Mouse (Mus musculus) kidney, postnatal 10 days (tissue): ENCODE measurements around the gene Gm48551.
A peak's percentile ranks its signal among the peaks of the same experiment; 100 is the strongest.

Experiments used
- DNase-seq: peaks from one replicate; pipeline ENCODE4 v3.0.0; 2021; ENCODE audit warnings: mixed read lengths

The Gm48551 gene

DNA sequence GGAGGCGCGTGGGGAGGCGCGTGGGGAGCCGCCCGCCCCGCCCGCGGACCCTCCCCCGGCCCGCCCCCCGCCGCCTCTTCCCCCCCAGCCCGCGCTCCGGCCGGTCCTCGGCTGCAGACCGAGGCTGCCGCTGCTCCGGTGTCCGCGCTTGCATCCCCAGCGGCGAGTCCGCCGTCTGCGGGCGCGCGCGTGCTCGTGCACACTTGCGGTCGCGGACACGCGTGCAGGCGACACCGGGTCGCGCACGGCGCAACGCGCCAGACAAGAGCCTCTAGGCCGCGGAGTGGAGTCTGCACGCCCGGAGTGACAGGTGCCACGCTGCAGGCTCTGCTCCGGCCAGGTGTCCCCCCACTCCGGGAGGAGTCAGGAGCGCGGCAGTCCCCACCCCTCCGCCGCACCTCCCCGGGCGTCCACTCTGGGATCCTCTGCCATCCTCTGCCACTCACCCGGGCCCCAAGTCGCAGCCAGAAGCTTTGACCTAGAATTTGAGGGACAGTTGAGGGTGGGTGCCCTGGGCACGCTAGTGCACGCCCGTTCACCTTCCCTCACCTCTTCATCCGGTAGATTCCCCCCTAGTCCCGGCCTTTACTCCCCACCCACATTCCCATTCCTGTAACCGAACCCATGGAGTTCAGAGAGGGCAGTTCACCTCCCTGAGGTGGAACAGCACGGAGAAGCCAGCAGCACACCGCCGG is 46.7 kb downstream of the Gm48551 start:
- peak; percentile 82 for DNase-seq

GRCm38 (mm10) chr10:81431526-81432168 is 47.4 kb downstream of the Gm48551 start:
- peak; percentile 86 for DNase-seq

- peak; percentile 48 for DNase-seq
These were observed 48.1 kb downstream of the Gm48551 start for GRCm38 (mm10) chr10:81432169-81432867.

DNA sequence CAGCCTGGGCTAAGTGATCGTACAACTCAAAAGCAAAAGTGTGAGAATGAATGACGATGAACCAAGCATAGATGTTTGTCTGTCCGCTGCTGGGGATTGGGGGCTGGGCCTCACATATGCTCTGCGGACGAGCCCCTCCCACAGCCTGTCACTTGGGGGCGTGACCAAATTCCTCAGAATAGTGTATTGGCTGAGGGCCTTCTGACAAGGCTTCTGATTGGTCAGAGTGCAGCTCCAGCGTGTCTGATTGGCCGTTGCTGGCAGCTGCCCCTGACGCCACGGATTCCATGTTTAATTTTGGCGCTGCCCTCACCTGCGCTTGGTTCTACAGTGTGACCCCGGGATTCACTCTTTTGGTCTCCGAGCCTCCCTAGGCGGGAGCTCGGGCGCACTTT is 48.6 kb downstream of the Gm48551 start:
- peak; percentile 96 for DNase-seq

DNA sequence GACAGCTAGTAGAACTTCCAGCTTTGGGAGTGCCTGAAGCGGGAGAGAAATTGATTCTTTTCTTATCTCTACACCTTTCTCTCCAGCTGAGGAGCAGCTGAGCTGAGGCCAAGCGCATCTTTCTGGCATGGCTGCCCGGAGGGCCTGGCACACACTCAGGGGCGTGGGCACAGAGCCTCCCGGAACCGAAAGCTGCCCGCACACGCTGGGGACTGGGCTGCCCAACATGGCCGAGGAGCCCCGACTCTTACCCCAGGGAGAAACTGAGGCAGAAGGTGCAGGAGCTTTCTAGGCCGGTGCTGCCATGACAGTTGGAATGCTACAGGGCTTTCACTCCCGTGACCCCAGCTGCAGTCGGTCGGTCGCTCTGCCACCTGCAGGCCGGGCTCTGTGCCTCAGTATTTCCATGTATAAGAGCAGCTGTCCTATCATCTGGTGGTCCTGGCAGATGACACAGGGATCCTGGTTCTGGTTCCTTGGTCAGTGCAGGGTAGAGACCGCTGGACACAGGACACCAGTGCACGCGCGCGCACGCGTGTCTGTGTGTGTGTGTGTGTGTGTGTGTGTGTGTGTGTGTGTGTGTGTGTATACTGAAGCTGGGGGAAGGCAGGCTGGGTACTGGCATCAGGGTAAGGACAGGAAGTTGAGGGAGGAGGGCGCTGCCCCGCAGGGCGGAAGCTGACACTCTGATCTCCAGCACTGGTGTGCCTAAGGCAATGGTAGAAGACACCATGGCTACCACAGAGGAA is 49.4 kb downstream of the Gm48551 start:
- DNase-seq = peak; percentile 54

DNA sequence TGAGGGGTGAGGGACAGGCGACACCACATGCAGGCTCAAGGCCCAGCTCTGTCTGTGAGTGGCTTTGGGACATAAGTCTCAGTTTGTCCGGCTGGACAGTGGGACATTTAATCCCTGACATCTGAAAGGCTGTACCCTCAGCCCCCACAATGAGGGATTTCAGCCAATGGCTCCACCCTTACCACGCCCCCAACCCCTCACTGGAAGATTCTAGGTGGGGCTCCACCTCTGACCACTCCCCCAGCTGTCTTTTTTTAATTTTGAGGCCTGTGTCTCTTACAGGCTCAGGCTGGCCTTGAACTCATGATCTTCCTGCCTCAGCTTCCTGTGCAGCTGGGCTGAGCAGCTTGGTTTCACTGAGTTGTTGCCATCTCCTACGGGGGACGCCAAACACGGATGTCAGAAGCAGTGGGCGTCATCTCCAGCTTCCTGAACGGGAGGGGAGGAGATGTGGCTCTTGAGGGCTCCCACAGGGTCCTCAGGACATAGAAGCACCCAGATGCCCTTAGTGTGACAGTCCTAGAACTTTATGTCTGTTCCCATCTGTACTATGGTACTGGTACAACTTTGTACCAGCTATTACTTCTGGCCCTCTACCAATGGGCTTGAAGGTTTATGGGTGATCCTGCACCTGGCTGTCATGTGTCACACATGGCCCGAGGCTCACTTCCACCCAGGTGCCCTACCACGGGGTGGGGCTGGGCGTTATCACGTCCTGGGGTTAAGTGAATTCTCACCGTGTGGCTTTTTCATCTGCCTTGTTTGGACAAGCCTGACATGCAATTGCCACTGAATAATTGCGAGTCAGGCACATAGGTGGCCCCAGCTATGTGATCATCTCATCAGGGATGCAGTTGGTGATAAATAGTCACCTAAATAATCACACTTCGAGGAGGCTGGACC is 50.3 kb downstream of the Gm48551 start:
- peak; percentile 47 for DNase-seq

GRCm38 (mm10) chr10:81435436-81435835 is 51.2 kb downstream of the Gm48551 start:
- DNase-seq = peak; percentile 90

- no peak for DNase-seq
These were observed 56.8 kb downstream of the Gm48551 start for GRCm38 (mm10) chr10:81441019-81441418.
